Mouse (Mus musculus) lung, adult 10 weeks (tissue): Measurements from ENCODE around the gene Hacd2. TPM values are rescaled to one million over a fixed set of nuclear protein-coding genes. Genes with fewer than 3 reads are reported as not detected.

Experiments
- polyA plus RNA-seq: library from polyadenylated mRNA; stranded (reverse); fragments of 350-450 nt; fragmentation: Illumina TruSeq; extraction: RNeasy Lipid Tissue Mini Kit (QIAGEN cat#74804); gene quantifications from one replicate; pipeline ENCODE4 v1.2.3, GENCODE M21; 2014; ENCODE audit warnings: low read depth, low replicate concordance; ENCODE audit not compliant: insufficient read depth

The Hacd2 gene
- 25.6 TPM for polyA plus RNA-seq

GRCm38 (mm10) chr16:35022242-35023137 is at the start of gene Hacd2:
Gene Hacd2 (plus strand): TSS chr16:35022428.

GRCm38 (mm10) chr16:35154641-35155390 is 132.6 kb downstream of the Hacd2 start, which contains the start of gene Adcy5:
Gene Adcy5 (plus strand): TSS chr16:35154877.

Other genes starting within 250 kb of the Hacd2 start
- 4.4 TPM for gene Adcy5, start 132.4 kb downstream of the Hacd2 start, polyA plus RNA-seq